11 mouse cellular contexts compared by ENCODE assay signal in genomic region chr16:33732846-33733580, GRCm38 (mm10). TPM values are rescaled to one million over a fixed set of nuclear protein-coding genes. Genes with fewer than 3 reads are reported as not detected.
DNase-seq lines count a peak whose midpoint lies in the region; ATAC-seq and TF ChIP-seq lines count a peak whose summit lies in the region.
"Had no signal": no experiment of that assay in that cellular context is flagged by ENCODE, and none has a peak within 500 bp of the region (broad histone marks: within the 10 kb centered on the region; RNA-seq: fewer than 3 reads in every experiment).

No protein-coding gene starts in this region.

- DNase-seq in hindbrain, embryonic 10.5 days (ENCODE audit: low spot score) = no peak
- DNase-seq in MEL (ENCODE audit: low read depth, low spot score) = peak; percentile 57
- no peak for DNase-seq in thymus, postnatal 10 days (ENCODE audit: low spot score in 2 of 2)
- no peak for DNase-seq in frontal cortex, postnatal 36 days (ENCODE audit: low spot score in 2 of 2)
- no peak for DNase-seq in thymus, adult 18-20 months

- TF ChIP-seq CTCF in MEL (IDR thresholded peaks at IDR 0.05 in 2 of 3, conservative IDR thresholded peaks at IDR 0.05 in 1 of 3; ENCODE audit: control insufficient read depth in 1 of 3, insufficient read depth in 1 of 3, low read depth in 2 of 3, low read length in 3 of 3, poor library complexity in 1 of 3, severe bottlenecking in 1 of 3) = no peak

- H3K4me3 ChIP-seq in hindbrain, embryonic 12.5 days = no peak overlapping the region
- H3K4me3 ChIP-seq in hindbrain, embryonic 10.5 days = no peak overlapping the region
- peak overlapping the region; percentile 1 to 26; a peak in 3 of 4 replicates for H3K4me3 ChIP-seq in MEL (ENCODE audit: control insufficient read depth in 1 of 2, insufficient read depth in 1 of 2, low read depth in 2 of 2, low read length in 2 of 2)
- H3K4me3 ChIP-seq in forebrain, embryonic 15.5 days = no peak overlapping the region
- H3K4me3 ChIP-seq in midbrain, embryonic 12.5 days = no peak overlapping the region
- H3K4me3 ChIP-seq: limb, embryonic 15.5 days; megakaryocyte, embryonic 14.5 days had no signal

- no peak overlapping the region for H3K4me2 ChIP-seq in hindbrain, embryonic 12.5 days (replicated peaks)
- no peak overlapping the region for H3K4me2 ChIP-seq in forebrain, embryonic 15.5 days (replicated peaks)
- H3K4me2 ChIP-seq in midbrain, embryonic 12.5 days (replicated peaks) = no peak overlapping the region
- H3K4me2 ChIP-seq: limb, embryonic 15.5 days had no signal

- H3K9me3 ChIP-seq in hindbrain, embryonic 12.5 days (replicated peaks) = no peaks in the 10 kb centered on the region
- no peaks in the 10 kb centered on the region for H3K9me3 ChIP-seq in hindbrain, embryonic 10.5 days
- H3K9me3 ChIP-seq in MEL (replicated peaks; ENCODE audit: insufficient read depth, low read length) = no peaks in the 10 kb centered on the region
- no peaks in the 10 kb centered on the region for H3K9me3 ChIP-seq in forebrain, embryonic 15.5 days
- no peaks in the 10 kb centered on the region for H3K9me3 ChIP-seq in midbrain, embryonic 12.5 days
- H3K9me3 ChIP-seq: limb, embryonic 15.5 days; megakaryocyte, embryonic 14.5 days had no signal

- H3K9ac ChIP-seq in hindbrain, embryonic 12.5 days = no peak overlapping the region
- H3K9ac ChIP-seq in MEL (ENCODE audit: control insufficient read depth, low read depth, low read length, poor library complexity, severe bottlenecking) = peak overlapping the region; percentile 43
- H3K9ac ChIP-seq in forebrain, embryonic 15.5 days (replicated peaks) = no peak overlapping the region
- H3K9ac ChIP-seq in midbrain, embryonic 12.5 days (replicated peaks) = no peak overlapping the region
- H3K9ac ChIP-seq: limb, embryonic 15.5 days had no signal

- peaks cover 36% of the 10 kb centered on the region for H3K4me1 ChIP-seq in hindbrain, embryonic 12.5 days
- peaks cover 55% of the 10 kb centered on the region for H3K4me1 ChIP-seq in hindbrain, embryonic 10.5 days (replicated peaks)
- H3K4me1 ChIP-seq in MEL (ENCODE audit: control insufficient read depth in 1 of 2, insufficient read depth in 2 of 2, low read length in 2 of 2) = peaks cover 7 to 19% of the 10 kb centered on the region in 2 experiments
- H3K4me1 ChIP-seq in forebrain, embryonic 15.5 days = peaks cover 62% of the 10 kb centered on the region
- H3K4me1 ChIP-seq in midbrain, embryonic 12.5 days = peaks cover 49% of the 10 kb centered on the region

- 60% methylated on average over 15 of the region's 15 CpGs for WGBS in hindbrain, embryonic 12.5 days
- WGBS in hindbrain, embryonic 10.5 days = 81% methylated on average over 15 of the region's 15 CpGs
- WGBS in forebrain, embryonic 15.5 days = 41% methylated on average over 15 of the region's 15 CpGs
- 57% methylated on average over 15 of the region's 15 CpGs for WGBS in midbrain, embryonic 12.5 days

- no peaks in the 10 kb centered on the region for H3K27me3 ChIP-seq in hindbrain, embryonic 12.5 days
- no peaks in the 10 kb centered on the region for H3K27me3 ChIP-seq in hindbrain, embryonic 10.5 days (ENCODE audit: insufficient read depth, poor library complexity, severe bottlenecking)
- H3K27me3 ChIP-seq in MEL (ENCODE audit: control insufficient read depth in 1 of 2, insufficient read depth in 2 of 2, low read length in 2 of 2) = no peaks in the 10 kb centered on the region
- no peaks in the 10 kb centered on the region for H3K27me3 ChIP-seq in forebrain, embryonic 15.5 days
- H3K27me3 ChIP-seq in midbrain, embryonic 12.5 days = no peaks in the 10 kb centered on the region
- H3K27me3 ChIP-seq: limb, embryonic 15.5 days had no signal

- peak in 1 of 2 experiments; percentile 29; a peak in 1 of 4 replicates for TF ChIP-seq EP300 in MEL (IDR thresholded peaks at IDR 0.05; ENCODE audit: low read depth in 1 of 2, low read length in 2 of 2)

- no peaks in the 10 kb centered on the region for H3K79me2 ChIP-seq in MEL (ENCODE audit: control insufficient read depth, insufficient read depth, low read length, poor library complexity)

- H3K36me3 ChIP-seq in hindbrain, embryonic 12.5 days = no peaks in the 10 kb centered on the region
- H3K36me3 ChIP-seq in hindbrain, embryonic 10.5 days = peaks cover 76% of the 10 kb centered on the region
- peaks cover 0 to 20% of the 10 kb centered on the region in 2 experiments; a peak in 2 of 4 replicates for H3K36me3 ChIP-seq in MEL (ENCODE audit: control insufficient read depth in 1 of 2, insufficient read depth in 2 of 2, low read length in 2 of 2)
- 0 out of 2 replicates have a peak, but pooled peaks cover 4% of the 10 kb centered on the region for H3K36me3 ChIP-seq in forebrain, embryonic 15.5 days
- H3K36me3 ChIP-seq in midbrain, embryonic 12.5 days = peaks cover 32% of the 10 kb centered on the region
- H3K36me3 ChIP-seq: limb, embryonic 15.5 days had no signal

- no peak for TF ChIP-seq RAD21 in MEL (IDR thresholded peaks at IDR 0.05; ENCODE audit: low read depth, low read length)

- TF ChIP-seq POLR2A in MEL (IDR thresholded peaks at IDR 0.05; ENCODE audit: control insufficient read depth in 1 of 2, insufficient read depth in 1 of 2, low read depth in 1 of 2, low read length in 2 of 2, poor library complexity in 1 of 2) = no peak

- H3K27ac ChIP-seq in hindbrain, embryonic 12.5 days = peak overlapping the region; percentile 57; the same call in 1 of the 2 replicates
- H3K27ac ChIP-seq in hindbrain, embryonic 10.5 days = no peak overlapping the region
- peak overlapping the region; percentile 91 for H3K27ac ChIP-seq in MEL (ENCODE audit: control insufficient read depth, low read depth, low read length)
- H3K27ac ChIP-seq in forebrain, embryonic 15.5 days (replicated peaks) = peak overlapping the region; percentile 91
- H3K27ac ChIP-seq in midbrain, embryonic 12.5 days (replicated peaks) = peak overlapping the region; percentile 83
- H3K27ac ChIP-seq: limb, embryonic 15.5 days had no signal

- no peak for ATAC-seq in hindbrain, embryonic 12.5 days (ENCODE audit: low FRiP score)
- peak; percentile 57 for ATAC-seq in forebrain, embryonic 15.5 days (replicated peaks)
- ATAC-seq in midbrain, embryonic 12.5 days (ENCODE audit: low FRiP score, low read depth) = no peak
- ATAC-seq: inflammation-experienced regulatory T-cells, adult 6 months had no signal

TF ChIP-seq in MEL, 35 proteins besides CTCF, POLR2A, EP300 and RAD21:
- TF ChIP-seq POLR2AphosphoS5 (IDR thresholded peaks at IDR 0.05; ENCODE audit: borderline replicate concordance, low read depth, low read length) (no peak), GATA1 (IDR thresholded peaks at IDR 0.05; ENCODE audit: low read depth, low read length) (peak; percentile 29; the same call in 1 of the 2 replicates), ETS1 (IDR thresholded peaks at IDR 0.05; ENCODE audit: low read depth, low read length) (peak; percentile 76), ZNF384 (IDR thresholded peaks at IDR 0.05; ENCODE audit: low read depth, low read length) (peak; percentile 89)

RNA-seq across cellular contexts. Expression of gene Heg1, which starts 48.8 kb away (rescaled TPM):
- 21.3 and 22.9 TPM in 2 replicates for polyA plus RNA-seq in hindbrain, embryonic 12.5 days (2016; fragmentation: Nextera tagmentation; extraction: Ambion mirVana)
- polyA plus RNA-seq in hindbrain, embryonic 10.5 days (2016; fragmentation: Nextera tagmentation; extraction: Ambion mirVana) = 21.9 and 22.8 TPM in 2 replicates
- total RNA-seq in MEL (2012; rRNA removed) = 4.1 and 4.5 TPM in 2 replicates
- 10 to 100 TPM in 1 of 2 experiments, 1 to 10 TPM in 1; 6.9 to 72.0 TPM for polyA plus RNA-seq in MEL (2012; ENCODE audit: insufficient read depth in 1 of 2, insufficient read length in 2 of 2, low read depth in 1 of 2, low replicate concordance in 2 of 2, missing spikeins in 1 of 2)
- polyA plus RNA-seq in forebrain, embryonic 15.5 days (2015; fragmentation: Nextera tagmentation; extraction: Ambion mirVana) = 20.3 and 22.4 TPM in 2 replicates
- 34.1 and 39.9 TPM in 2 replicates for polyA plus RNA-seq in midbrain, embryonic 12.5 days (2016; fragmentation: Nextera tagmentation; extraction: Ambion mirVana)

Comparison
In these comparisons a context has a peak if more than half of its experiments do, and no peak if none do; other contexts are left out.
1. H3K4me3 ChIP-seq: peak in MEL (2 of 2); none in hindbrain, embryonic 12.5 days (single experiment), hindbrain, embryonic 10.5 days (single experiment), forebrain, embryonic 15.5 days (single experiment) and midbrain, embryonic 12.5 days (single experiment).